Mouse (Mus musculus) gastrocnemius, adult 8-10 months (tissue): ENCODE results near the gene Prpsap2. TPM values are rescaled to one million over a fixed set of nuclear protein-coding genes. Genes with fewer than 3 reads are reported as not detected.

Source experiments
- total RNA-seq, 4 experiments: library from RNA; stranded (reverse); gene quantifications; 2 replicates each; pipeline ENCODE4 v1.2.4; 2022

Prpsap2 gene
- total RNA-seq, 4 experiments from 2014 or later, result 4.9 to 7.0 (median 5.4) TPM

Other genes with a start within 250 kb of the Prpsap2 start
- 10 to 100 TPM; 18.3 to 23.2 (median 21.5) TPM for gene Epn2, start 182.4 kb downstream of the Prpsap2 start, total RNA-seq
- gene Grap, start 108.8 kb downstream of the Prpsap2 start, total RNA-seq, result 1 to 10 TPM; 2.2 to 3.7 (median 3.2) TPM
- gene Fam83g, start 78.0 kb downstream of the Prpsap2 start, total RNA-seq, result 1 to 10 TPM in 1 of 4 experiments, under 1 TPM in 3; 0.36 to 1.0 (median 0.77) TPM
- gene Slc5a10, start 41.3 kb downstream of the Prpsap2 start, total RNA-seq, result not detected
- 10 to 100 TPM; 73.2 to 92.6 (median 79.5) TPM for gene Ulk2, start 93.0 kb upstream of the Prpsap2 start, total RNA-seq
- gene Akap10, start 168.2 kb upstream of the Prpsap2 start, total RNA-seq, result 10 to 100 TPM in 1 of 4 experiments, 1 to 10 TPM in 3; 8.1 to 12.1 (median 9.4) TPM
- gene Specc1, start 194.7 kb upstream of the Prpsap2 start, total RNA-seq, result 1 to 10 TPM; 1.5 to 2.7 (median 1.7) TPM